Mouse (Mus musculus): Measurements from ENCODE around the gene Baiap2l2. TPM values are rescaled to one million over a fixed set of nuclear protein-coding genes. Genes with fewer than 3 reads are reported as not detected.

Baiap2l2 gene
- polyA plus RNA-seq, 1 experiment from 2014 or later = 2.6 TPM

DNA sequence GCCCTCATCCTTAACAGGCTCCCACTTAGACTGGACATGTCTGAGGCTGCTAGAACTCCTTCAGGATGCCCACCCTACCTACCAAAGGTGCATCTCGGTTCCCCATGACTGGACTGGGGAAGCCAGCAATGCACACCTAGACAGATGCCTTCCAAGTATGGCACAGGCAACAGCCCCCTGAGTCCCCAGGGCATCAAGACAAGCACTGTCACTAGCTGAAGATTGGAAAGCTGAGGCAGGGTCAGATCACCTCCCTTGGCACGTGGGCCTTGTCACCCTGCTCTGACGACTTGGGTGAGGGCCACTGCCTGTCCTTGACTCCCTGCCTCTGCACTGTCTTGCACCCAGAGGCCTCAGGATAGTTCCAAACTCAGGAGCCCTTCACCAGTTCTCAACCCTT is 3.0 kb upstream of the Baiap2l2 start:
- Histone ChIP-seq H3K9me3 (replicated peaks; ENCODE audit: control insufficient read depth, low read length) (no peaks in the 10 kb centered on the region), H3K4me1 (ENCODE audit: control insufficient read depth, low read depth, low read length) (no peaks in the 10 kb centered on the region; the same call in 1 of the 2 replicates), H3K27me3 (ENCODE audit: control insufficient read depth, insufficient read depth, low read depth, low read length) (no peaks in the 10 kb centered on the region), H3K36me3 (ENCODE audit: control insufficient read depth, insufficient read depth) (no peaks in the 10 kb centered on the region), H3K4me2 (ENCODE audit: low read depth, low read length) (no peak overlapping the region), H3K9ac (ENCODE audit: low read depth, low read length) (no peak overlapping the region), H3K4me3 (ENCODE audit: low read depth, low read length) (no peak overlapping the region), H3K27ac (ENCODE audit: low read length) (no peak overlapping the region)
- WGBS (ENCODE audit: insufficient replicate concordance) = 56% methylated on average over 3 of the region's 3 CpGs
- no peak for ATAC-seq (ENCODE audit: low read depth)

DNA sequence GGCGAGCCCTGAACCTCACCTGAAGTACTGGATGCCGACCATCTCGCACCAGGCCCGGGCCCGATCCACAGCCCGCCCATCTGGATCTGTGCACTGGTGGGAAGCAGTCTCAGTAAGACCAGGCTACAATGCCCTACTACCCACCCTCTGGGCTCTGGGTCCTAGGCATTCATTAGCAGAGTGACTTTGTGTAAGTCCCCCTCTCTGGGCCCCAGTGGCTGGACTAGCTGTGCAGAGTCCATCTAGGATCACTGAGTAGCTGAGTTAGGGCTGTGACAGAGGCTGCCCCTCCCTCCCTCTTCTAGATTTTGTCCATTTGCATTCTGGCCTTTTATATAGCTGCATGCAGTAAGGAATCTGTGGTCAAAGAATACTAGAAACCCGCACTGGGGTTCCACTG is 1.8 kb upstream of the Baiap2l2 start:
- Histone ChIP-seq H3K36me3 (ENCODE audit: control insufficient read depth, insufficient read depth) (no peaks in the 10 kb centered on the region), H3K4me3 (ENCODE audit: low read depth, low read length) (no peak overlapping the region), H3K9ac (ENCODE audit: low read depth, low read length) (no peak overlapping the region), H3K4me2 (ENCODE audit: low read depth, low read length) (no peak overlapping the region), H3K27ac (ENCODE audit: low read length) (no peak overlapping the region), H3K4me1 (ENCODE audit: control insufficient read depth, low read depth, low read length) (no peaks in the 10 kb centered on the region; the same call in 1 of the 2 replicates), H3K9me3 (replicated peaks; ENCODE audit: control insufficient read depth, low read length) (no peaks in the 10 kb centered on the region), H3K27me3 (ENCODE audit: control insufficient read depth, insufficient read depth, low read depth, low read length) (no peaks in the 10 kb centered on the region)
- ATAC-seq (ENCODE audit: low read depth) = no peak
- 78% methylated on average over 7 of the region's 7 CpGs for WGBS (ENCODE audit: insufficient replicate concordance)

DNA sequence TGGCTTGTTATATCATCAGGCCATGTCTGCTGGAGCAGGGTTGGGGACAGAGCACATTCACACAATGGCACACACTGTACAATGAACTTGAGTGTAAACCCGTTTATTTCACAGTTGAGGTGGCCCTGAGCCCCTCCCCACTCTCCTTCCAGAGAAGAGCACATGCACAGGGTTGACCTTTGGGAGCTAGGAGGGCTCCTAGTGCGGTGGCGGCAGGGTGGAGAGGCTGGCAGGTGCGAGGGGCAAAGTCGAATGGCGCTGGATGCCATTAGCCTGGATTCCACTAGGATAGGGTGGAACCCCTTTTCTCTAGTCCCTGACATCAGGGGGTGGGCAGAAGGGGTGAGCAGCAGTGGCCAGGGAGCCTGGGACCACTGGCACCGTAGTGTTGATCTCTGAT is 804 bp upstream of the Baiap2l2 start:
- Histone ChIP-seq H3K9me3 (replicated peaks; ENCODE audit: control insufficient read depth, low read length) (no peaks in the 10 kb centered on the region), H3K9ac (ENCODE audit: low read depth, low read length) (no peak overlapping the region), H3K36me3 (ENCODE audit: control insufficient read depth, insufficient read depth) (no peaks in the 10 kb centered on the region), H3K27ac (ENCODE audit: low read length) (no peak overlapping the region), H3K4me2 (ENCODE audit: low read depth, low read length) (no peak overlapping the region), H3K27me3 (ENCODE audit: control insufficient read depth, insufficient read depth, low read depth, low read length) (no peaks in the 10 kb centered on the region), H3K4me3 (ENCODE audit: low read depth, low read length) (no peak overlapping the region), H3K4me1 (ENCODE audit: control insufficient read depth, low read depth, low read length) (peaks cover 6% of the 10 kb centered on the region)
- no peak for ATAC-seq (ENCODE audit: low read depth)
- WGBS (ENCODE audit: insufficient replicate concordance) = 79% methylated on average over 7 of the region's 7 CpGs

DNA sequence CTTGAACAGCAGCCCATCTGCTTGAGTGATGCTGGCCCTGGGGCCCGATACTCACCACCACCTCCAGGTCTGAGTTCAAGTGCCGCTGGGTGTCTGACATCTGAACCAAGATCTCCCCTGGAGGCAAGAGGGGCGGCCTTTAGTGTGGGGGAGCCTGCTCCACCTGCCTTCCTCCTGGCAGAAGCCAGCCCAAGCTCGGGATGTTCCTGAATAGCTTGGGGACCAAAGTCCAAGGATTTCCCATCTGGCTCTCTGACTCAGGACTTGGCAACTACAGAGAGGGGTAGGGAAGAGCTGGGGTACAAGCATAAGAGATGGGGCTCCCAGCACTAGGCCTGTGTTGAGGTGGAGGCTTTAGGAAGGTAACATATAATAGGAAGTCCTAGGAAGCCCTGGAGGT is 2.0 kb downstream of the Baiap2l2 start:
- H3K9me3 ChIP-seq (replicated peaks; ENCODE audit: control insufficient read depth, low read length) = no peaks in the 10 kb centered on the region
- H3K4me3 ChIP-seq (ENCODE audit: low read depth, low read length) = no peak overlapping the region
- no peaks in the 10 kb centered on the region for H3K27me3 ChIP-seq (ENCODE audit: control insufficient read depth, insufficient read depth, low read depth, low read length)
- H3K27ac ChIP-seq (ENCODE audit: low read length) = no peak overlapping the region
- H3K36me3 ChIP-seq (ENCODE audit: control insufficient read depth, insufficient read depth) = no peaks in the 10 kb centered on the region
- H3K9ac ChIP-seq (ENCODE audit: low read depth, low read length) = 0 out of 2 replicates have a peak overlapping the region, but pooled peaks have one; percentile 16
- WGBS (ENCODE audit: insufficient replicate concordance) = 77% methylated on average over 4 of the region's 4 CpGs
- H3K4me2 ChIP-seq (ENCODE audit: low read depth, low read length) = no peak overlapping the region
- ATAC-seq (ENCODE audit: low read depth) = no peak
- peaks cover 12% of the 10 kb centered on the region for H3K4me1 ChIP-seq (ENCODE audit: control insufficient read depth, low read depth, low read length)

DNA sequence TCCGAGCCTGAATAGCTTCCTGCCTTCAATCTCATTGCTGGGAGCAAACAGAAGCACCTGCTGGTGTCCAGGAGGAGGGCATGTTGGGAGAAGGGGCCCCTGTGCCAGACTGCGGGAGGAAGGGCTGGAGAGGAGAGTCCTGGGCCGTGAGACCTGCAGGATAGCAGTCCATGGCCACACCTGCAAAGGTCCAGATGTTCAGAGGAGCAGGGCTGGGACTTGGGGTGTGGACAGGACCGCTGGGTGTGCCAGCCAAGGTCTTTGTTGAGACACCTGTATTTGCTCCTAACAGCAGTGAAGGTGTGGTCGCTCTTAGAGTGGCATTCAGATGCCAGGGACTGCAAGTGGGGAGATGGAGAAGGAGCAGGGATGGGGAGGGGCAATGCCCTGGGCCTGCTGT is 2.9 kb downstream of the Baiap2l2 start:
- no peak overlapping the region for H3K4me2 ChIP-seq (ENCODE audit: low read depth, low read length)

DNA sequence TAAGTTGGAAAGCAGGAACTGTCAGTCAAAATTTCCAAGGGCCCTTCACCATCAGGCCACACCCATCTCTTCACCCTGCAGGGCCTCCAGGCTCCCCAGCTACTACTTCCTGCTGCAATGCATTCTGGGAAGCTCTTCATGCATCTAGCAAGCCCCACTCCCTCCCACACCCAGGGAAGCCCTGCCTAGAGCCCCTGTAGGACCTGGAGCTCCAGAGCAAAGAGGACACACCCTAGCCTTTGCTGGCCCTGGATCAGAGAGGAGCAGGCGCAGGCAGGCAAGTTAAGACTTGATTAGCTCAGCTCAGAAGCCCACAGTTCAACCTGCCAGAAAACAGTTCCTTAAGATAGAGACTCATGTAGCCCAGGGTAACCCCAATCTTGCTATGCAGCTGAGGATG is 3.9 kb downstream of the Baiap2l2 start:
- no peak overlapping the region for H3K9ac ChIP-seq (ENCODE audit: low read depth, low read length)
- H3K27me3 ChIP-seq (ENCODE audit: control insufficient read depth, insufficient read depth, low read depth, low read length) = no peaks in the 10 kb centered on the region
- H3K4me2 ChIP-seq (ENCODE audit: low read depth, low read length) = no peak overlapping the region
- peak; percentile 76 for ATAC-seq (ENCODE audit: low read depth)
- H3K36me3 ChIP-seq (ENCODE audit: control insufficient read depth, insufficient read depth) = no peaks in the 10 kb centered on the region
- WGBS (ENCODE audit: insufficient replicate concordance) = 23% methylated on average over 1 of the region's 1 CpGs
- no peak overlapping the region for H3K4me3 ChIP-seq (ENCODE audit: low read depth, low read length)
- H3K4me1 ChIP-seq (ENCODE audit: control insufficient read depth, low read depth, low read length) = peaks cover 12% of the 10 kb centered on the region
- H3K9me3 ChIP-seq (replicated peaks; ENCODE audit: control insufficient read depth, low read length) = no peaks in the 10 kb centered on the region
- H3K27ac ChIP-seq (ENCODE audit: low read length) = peak overlapping the region; percentile 65

More for the DNA sequence above, 2.9 kb downstream of the Baiap2l2 start:
- H3K27me3 ChIP-seq (ENCODE audit: control insufficient read depth, insufficient read depth, low read depth, low read length) = no peaks in the 10 kb centered on the region
- H3K4me3 ChIP-seq (ENCODE audit: low read depth, low read length) = no peak overlapping the region
- H3K9ac ChIP-seq (ENCODE audit: low read depth, low read length) = no peak overlapping the region
- 74% methylated on average over 5 of the region's 5 CpGs for WGBS (ENCODE audit: insufficient replicate concordance)
- H3K9me3 ChIP-seq (replicated peaks; ENCODE audit: control insufficient read depth, low read length) = no peaks in the 10 kb centered on the region
- no peaks in the 10 kb centered on the region for H3K36me3 ChIP-seq (ENCODE audit: control insufficient read depth, insufficient read depth)
- ATAC-seq (ENCODE audit: low read depth) = no peak
- H3K4me1 ChIP-seq (ENCODE audit: control insufficient read depth, low read depth, low read length) = peaks cover 12% of the 10 kb centered on the region
- no peak overlapping the region for H3K27ac ChIP-seq (ENCODE audit: low read length)

DNA sequence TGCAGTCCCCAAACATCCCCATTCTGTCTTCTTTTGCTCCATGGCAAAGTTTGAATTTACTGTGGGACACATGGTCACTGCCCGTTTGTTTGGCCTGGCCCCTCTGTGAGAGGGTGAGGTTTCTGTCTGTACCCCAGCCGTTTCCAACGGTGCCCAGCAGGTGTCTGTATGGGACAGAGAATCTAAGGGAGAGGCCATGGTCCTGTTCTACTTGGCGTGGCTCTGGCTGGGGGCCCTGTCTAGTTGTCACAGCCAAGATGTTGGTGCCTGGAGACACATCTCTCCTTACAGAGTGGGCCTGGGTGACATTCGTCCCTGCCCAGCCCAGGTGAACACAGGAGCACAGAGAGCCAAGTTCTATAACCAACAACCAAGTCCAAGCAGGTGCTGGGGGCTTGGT is 4.5 kb downstream of the Baiap2l2 start:
- no peaks in the 10 kb centered on the region for H3K27me3 ChIP-seq (ENCODE audit: control insufficient read depth, insufficient read depth, low read depth, low read length)
- no peak overlapping the region; the same call in 1 of the 2 replicates for H3K4me2 ChIP-seq (ENCODE audit: low read depth, low read length)
- peaks cover 12% of the 10 kb centered on the region for H3K4me1 ChIP-seq (ENCODE audit: control insufficient read depth, low read depth, low read length)
- WGBS (ENCODE audit: insufficient replicate concordance) = 33% methylated on average over 5 of the region's 5 CpGs
- no peak overlapping the region for H3K9ac ChIP-seq (ENCODE audit: low read depth, low read length)
- H3K36me3 ChIP-seq (ENCODE audit: control insufficient read depth, insufficient read depth) = no peaks in the 10 kb centered on the region
- H3K27ac ChIP-seq (ENCODE audit: low read length) = peak overlapping the region; percentile 22; the same call in 1 of the 2 replicates
- H3K9me3 ChIP-seq (replicated peaks; ENCODE audit: control insufficient read depth, low read length) = no peaks in the 10 kb centered on the region
- H3K4me3 ChIP-seq (ENCODE audit: low read depth, low read length) = no peak overlapping the region
- no peak for ATAC-seq (ENCODE audit: low read depth)

DNA sequence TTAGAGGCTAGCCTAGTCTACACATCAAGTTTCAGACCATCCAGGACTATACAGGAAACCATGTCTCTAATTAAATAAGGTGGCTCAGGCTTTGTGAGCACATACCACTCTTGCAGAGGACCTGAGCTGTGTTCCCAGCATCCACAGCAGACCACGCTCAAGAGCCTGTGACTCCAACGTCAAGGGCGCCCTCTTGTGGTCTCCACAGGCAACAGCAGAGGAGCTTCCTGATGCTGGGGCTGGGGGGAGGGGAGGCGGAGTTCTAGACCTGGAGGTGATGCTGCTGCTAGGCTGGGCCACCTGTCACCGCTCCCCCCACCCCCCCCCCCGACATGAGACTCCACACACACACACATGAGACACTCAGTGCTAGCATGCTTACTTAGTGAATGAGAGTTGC is 5.1 kb downstream of the Baiap2l2 start:
- Histone ChIP-seq H3K4me1 (ENCODE audit: control insufficient read depth, low read depth, low read length) (peaks cover 12% of the 10 kb centered on the region), H3K36me3 (ENCODE audit: control insufficient read depth, insufficient read depth) (no peaks in the 10 kb centered on the region), H3K9ac (ENCODE audit: low read depth, low read length) (no peak overlapping the region), H3K27ac (ENCODE audit: low read length) (no peak overlapping the region), H3K9me3 (replicated peaks; ENCODE audit: control insufficient read depth, low read length) (no peaks in the 10 kb centered on the region), H3K4me3 (ENCODE audit: low read depth, low read length) (no peak overlapping the region), H3K4me2 (ENCODE audit: low read depth, low read length) (no peak overlapping the region), H3K27me3 (ENCODE audit: control insufficient read depth, insufficient read depth, low read depth, low read length) (no peaks in the 10 kb centered on the region)
- no peak for ATAC-seq (ENCODE audit: low read depth)
- WGBS (ENCODE audit: insufficient replicate concordance) = 26% methylated on average over 6 of the region's 6 CpGs

DNA sequence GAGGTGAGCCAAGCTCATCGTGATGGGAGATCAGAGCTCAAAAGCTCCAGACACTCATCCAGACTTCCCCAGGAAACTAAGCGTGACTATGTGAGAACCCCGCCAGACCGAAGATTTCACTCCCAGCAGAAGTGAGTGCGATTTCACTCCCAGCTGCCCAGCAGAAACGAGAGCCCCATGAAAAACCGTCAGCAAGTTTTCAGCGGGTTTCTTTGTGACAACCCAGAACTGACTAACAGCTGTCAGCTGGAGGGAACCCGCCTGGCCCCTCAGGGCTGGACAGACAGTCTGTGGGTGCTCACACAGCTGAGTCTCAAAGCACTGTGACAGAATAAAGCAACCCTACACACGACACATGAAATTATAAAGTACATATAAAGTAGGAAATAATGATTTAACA is 7.6 kb downstream of the Baiap2l2 start:
- no peak overlapping the region for H3K4me2 ChIP-seq (ENCODE audit: low read depth, low read length)
- H3K9ac ChIP-seq (ENCODE audit: low read depth, low read length) = no peak overlapping the region
- no peak overlapping the region for H3K4me3 ChIP-seq (ENCODE audit: low read depth, low read length)
- H3K9me3 ChIP-seq (replicated peaks; ENCODE audit: control insufficient read depth, low read length) = no peaks in the 10 kb centered on the region
- H3K36me3 ChIP-seq (ENCODE audit: control insufficient read depth, insufficient read depth) = no peaks in the 10 kb centered on the region
- peaks cover 12% of the 10 kb centered on the region for H3K4me1 ChIP-seq (ENCODE audit: control insufficient read depth, low read depth, low read length)
- H3K27ac ChIP-seq (ENCODE audit: low read length) = no peak overlapping the region
- WGBS (ENCODE audit: insufficient replicate concordance) = 59% methylated on average over 10 of the region's 10 CpGs
- H3K27me3 ChIP-seq (ENCODE audit: control insufficient read depth, insufficient read depth, low read depth, low read length) = no peaks in the 10 kb centered on the region
- ATAC-seq (ENCODE audit: low read depth) = no peak
